Mouse (Mus musculus) spleen, adult 10 weeks (tissue): ENCODE measurements around the gene Esp38. TPM values are rescaled to one million over a fixed set of nuclear protein-coding genes. Genes with fewer than 3 reads are reported as not detected.

ENCODE experiments used
- polyA plus RNA-seq: library from polyadenylated mRNA; stranded (reverse); fragments of 350-450 nt; fragmentation: Illumina TruSeq; extraction: RNeasy Lipid Tissue Mini Kit (QIAGEN cat#74804); gene quantifications from one replicate; pipeline ENCODE4 v1.2.3, GENCODE M21; 2015; ENCODE audit warnings: low replicate concordance; ENCODE audit not compliant: insufficient read depth

The Esp38 gene
- polyA plus RNA-seq, result not detected

DNA sequence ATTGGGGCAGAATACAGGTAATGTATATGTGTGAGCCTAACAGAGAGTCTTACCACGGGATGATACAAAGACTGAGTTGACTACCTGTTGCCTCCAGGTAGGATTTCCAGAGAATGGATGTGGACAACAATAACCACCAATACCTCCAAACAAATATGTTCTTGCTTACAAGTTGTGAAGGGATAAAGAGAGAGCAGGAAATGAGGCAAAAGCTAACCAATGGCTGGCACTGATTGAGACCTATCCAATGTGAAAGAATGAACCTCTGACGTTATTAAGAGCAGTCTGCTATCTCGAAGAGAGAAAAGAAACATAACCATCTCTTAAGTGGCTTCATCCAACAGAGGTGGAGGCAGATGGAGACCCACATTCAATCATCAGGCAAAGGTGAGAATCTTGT is at the start of gene Esp38:
Esp38 (plus strand) TSS at position 301 of the 400 bp plus-strand sequence.

Other genes with a start within 250 kb of the Esp38 start
- not detected for gene AC192777.2, start 144.9 kb downstream of the Esp38 start, polyA plus RNA-seq